Mouse (Mus musculus): ENCODE measurements around the gene Cnot2. TPM values are rescaled to one million over a fixed set of nuclear protein-coding genes. Genes with fewer than 3 reads are reported as not detected.
A peak's percentile ranks its signal among the peaks of the same experiment; 100 is the strongest.
"Not testable (repeated sequence)": the region's sequence is repeated elsewhere in the genome, so short reads cannot be mapped to it uniquely, and the experiment has no call there.

Gene Cnot2
- polyA plus RNA-seq, 1 experiment from 2014 or later: 121 TPM

DNA sequence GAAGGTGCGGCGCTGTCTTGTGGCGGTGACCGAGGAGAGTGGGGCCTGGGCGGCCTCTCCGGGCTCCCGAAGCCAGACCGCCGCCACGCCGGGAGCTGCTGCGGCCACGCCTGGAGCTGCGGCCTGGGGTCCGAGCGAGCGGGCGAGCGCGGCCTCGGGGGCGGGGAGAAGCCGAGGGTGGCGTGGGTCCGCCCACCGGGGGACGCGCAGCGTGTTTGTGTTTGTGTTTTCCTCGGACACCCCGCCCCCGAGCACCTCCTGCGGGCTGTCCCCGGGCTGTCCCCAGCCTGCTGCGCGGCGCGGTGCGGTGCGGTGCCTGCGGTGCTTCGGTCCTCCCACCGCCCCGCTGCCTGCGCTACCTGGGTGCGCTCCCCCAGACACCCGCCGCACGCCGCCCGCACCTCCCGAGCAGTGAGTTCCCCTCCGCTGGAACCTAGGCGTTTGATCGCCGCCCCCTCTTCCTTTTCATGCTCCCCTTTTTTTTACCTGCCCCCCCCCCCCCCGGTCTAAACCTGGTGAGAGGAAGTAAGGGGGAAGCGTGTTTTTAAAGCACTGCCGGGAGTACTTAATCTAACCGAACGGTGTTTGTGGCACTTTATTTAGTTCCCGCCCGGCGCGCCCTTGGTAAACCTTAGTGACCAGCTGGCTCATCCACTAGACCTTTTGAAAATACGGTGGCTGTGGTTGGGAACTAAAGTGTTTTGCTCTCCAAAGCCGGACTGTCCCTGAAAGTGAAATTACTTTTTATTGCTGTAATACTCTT lies 589 bp upstream of the Cnot2 start:
- Histone ChIP-seq H3K27ac (ENCODE audit: low read depth, low read length) (peak overlapping the region; percentile 99), H3K4me3 (ENCODE audit: low read length) (peak overlapping the region; percentile 93), H3K9ac (ENCODE audit: low read depth, low read length) (peak overlapping the region; percentile 98), H3K9me3 (ENCODE audit: control insufficient read depth, low read length) (no peaks in the 10 kb centered on the region), H3K27me3 (ENCODE audit: control insufficient read depth, insufficient read depth, low read length) (no peaks in the 10 kb centered on the region), H3K4me2 (replicated peaks; ENCODE audit: low read depth, low read length) (peak overlapping the region; percentile 72), H3K4me1 (ENCODE audit: control insufficient read depth, insufficient read depth, low read length) (peaks cover 9% of the 10 kb centered on the region; the same call in 1 of the 2 replicates), H3K36me3 (ENCODE audit: control insufficient read depth, insufficient read depth, low read length) (no peaks in the 10 kb centered on the region; the same call in 1 of the 2 replicates)
- WGBS: 1% methylated on average over 63 of the region's 67 CpGs
- ATAC-seq (ENCODE audit: low FRiP score, low TSS enrichment): peak; percentile 90

DNA sequence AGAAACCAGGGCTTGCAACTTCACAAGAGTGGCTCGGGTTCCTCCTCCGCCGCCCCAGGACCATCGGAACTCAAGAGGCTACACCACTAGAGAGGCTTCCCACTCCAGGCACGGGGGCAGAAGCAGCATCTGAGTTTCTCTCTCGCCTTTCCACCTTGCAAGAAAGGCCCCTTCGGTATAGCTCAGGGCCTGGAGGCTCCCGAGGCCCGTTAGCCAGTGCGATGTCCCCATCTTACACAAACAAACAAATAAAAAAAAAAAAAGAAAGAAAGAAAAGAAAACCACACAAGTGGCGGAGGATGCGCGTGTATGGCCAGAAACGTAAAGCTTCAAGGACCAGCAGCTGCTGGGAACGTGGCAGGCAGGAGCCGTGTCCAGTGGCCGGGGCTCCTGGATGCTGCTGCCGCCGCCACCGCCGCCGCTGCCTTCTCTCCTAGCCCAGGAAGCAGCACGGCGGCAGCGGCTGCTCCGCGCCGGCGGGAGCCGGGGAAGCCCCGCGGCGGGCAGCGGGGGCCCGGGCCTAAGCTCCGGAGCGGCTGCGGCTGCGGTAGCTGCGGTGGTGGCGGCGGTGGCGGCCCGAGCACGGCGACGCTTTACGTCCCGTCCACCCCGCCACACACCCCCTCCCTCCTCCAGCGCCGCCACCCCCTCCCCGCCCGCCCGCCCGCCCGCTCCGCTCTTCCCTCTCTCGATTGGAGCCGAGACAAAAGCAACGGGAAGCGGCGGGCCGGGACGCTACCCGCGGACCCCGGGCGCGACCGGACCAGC lies 536 bp downstream of the Cnot2 start:
- H3K4me1 ChIP-seq (ENCODE audit: control insufficient read depth, insufficient read depth, low read length): peaks cover 9% of the 10 kb centered on the region; the same call in 1 of the 2 replicates
- peak overlapping the region; percentile 93 for H3K4me3 ChIP-seq (ENCODE audit: low read length)
- H3K27me3 ChIP-seq (ENCODE audit: control insufficient read depth, insufficient read depth, low read length): no peaks in the 10 kb centered on the region
- no peaks in the 10 kb centered on the region; the same call in 1 of the 2 replicates for H3K36me3 ChIP-seq (ENCODE audit: control insufficient read depth, insufficient read depth, low read length)
- H3K4me2 ChIP-seq (replicated peaks; ENCODE audit: low read depth, low read length): peak overlapping the region; percentile 72
- under 1% methylated on average over 35 of the region's 71 CpGs for WGBS
- H3K9ac ChIP-seq (ENCODE audit: low read depth, low read length): peak overlapping the region; percentile 98
- ATAC-seq (ENCODE audit: low FRiP score, low TSS enrichment): peak; percentile 70
- H3K9me3 ChIP-seq (ENCODE audit: control insufficient read depth, low read length): no peaks in the 10 kb centered on the region
- H3K27ac ChIP-seq (ENCODE audit: low read depth, low read length): peak overlapping the region; percentile 99

DNA sequence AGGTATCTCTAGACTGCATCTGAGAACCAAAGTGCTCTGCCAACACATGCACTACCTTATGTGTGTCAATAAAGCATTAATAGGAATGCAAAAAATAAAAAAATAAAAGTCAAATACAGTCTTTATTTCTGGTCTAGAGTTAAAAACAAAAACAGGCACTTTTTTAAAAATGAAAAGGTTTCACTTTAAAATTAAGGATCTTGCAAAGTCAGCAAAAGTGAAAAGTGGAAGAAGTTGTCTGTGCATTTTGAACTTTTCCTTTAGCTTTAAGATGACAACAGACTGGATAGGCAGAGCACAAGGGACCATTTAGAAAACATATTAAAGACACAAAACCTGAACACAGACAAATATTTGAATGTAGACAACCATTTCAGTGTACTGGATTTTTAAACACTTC lies 1.8 kb downstream of the Cnot2 start:
- ATAC-seq (ENCODE audit: low FRiP score, low TSS enrichment): no peak
- no peaks in the 10 kb centered on the region for H3K27me3 ChIP-seq (ENCODE audit: control insufficient read depth, insufficient read depth, low read length)
- H3K4me3 ChIP-seq (ENCODE audit: low read length): peak overlapping the region; percentile 93; the same call in 1 of the 2 replicates
- H3K4me1 ChIP-seq (ENCODE audit: control insufficient read depth, insufficient read depth, low read length): peaks cover 9% of the 10 kb centered on the region; the same call in 1 of the 2 replicates
- peak overlapping the region; percentile 60 for H3K4me2 ChIP-seq (replicated peaks; ENCODE audit: low read depth, low read length)
- H3K27ac ChIP-seq (ENCODE audit: low read depth, low read length): no peak overlapping the region
- H3K9me3 ChIP-seq (ENCODE audit: control insufficient read depth, low read length): no peaks in the 10 kb centered on the region
- H3K36me3 ChIP-seq (ENCODE audit: control insufficient read depth, insufficient read depth, low read length): no peaks in the 10 kb centered on the region
- no peak overlapping the region for H3K9ac ChIP-seq (ENCODE audit: low read depth, low read length)

DNA sequence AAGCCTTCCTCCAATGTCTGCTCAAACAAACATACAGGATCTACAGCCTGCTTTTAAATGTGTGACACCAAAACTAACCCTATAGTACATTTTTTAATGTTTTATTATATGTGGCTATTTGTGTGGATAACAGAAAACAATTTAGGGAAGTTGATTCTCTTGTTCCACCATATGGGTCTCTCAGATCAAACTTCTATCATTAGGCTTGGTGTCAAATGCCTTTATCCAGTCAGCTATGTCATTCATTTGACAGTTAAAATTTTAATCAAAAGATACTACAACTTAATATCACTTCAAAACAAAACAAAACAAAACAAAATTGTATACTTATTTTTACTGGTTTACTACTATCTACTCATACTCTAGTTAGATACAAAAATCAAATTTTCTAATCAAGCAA lies 2.9 kb downstream of the Cnot2 start:
- ATAC-seq (ENCODE audit: low FRiP score, low TSS enrichment): no peak

DNA sequence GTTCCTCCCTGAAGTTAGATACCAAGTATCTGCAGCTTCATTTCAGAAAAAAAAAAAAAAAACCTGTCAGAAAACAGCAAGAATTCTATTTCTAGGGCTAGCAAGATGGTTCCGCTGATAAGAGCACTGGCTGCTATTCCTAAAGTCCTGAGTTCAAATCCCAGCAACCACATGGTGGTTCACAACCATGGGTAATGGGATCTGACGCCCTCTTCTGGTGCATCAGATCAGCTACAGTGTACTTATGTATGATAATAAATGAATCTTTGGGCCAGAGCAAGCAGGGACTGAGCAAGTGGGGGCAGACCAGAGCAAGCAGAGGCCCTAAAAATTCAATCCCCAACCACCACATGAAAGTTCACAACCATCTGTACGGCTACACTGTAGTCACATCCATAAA lies 4.1 kb downstream of the Cnot2 start:
- H3K36me3 ChIP-seq (ENCODE audit: control insufficient read depth, insufficient read depth, low read length): no peaks in the 10 kb centered on the region
- H3K4me2 ChIP-seq (replicated peaks; ENCODE audit: low read depth, low read length): no peak overlapping the region
- WGBS: 90% methylated on average over 3 of the region's 3 CpGs
- no peak for ATAC-seq (ENCODE audit: low FRiP score, low TSS enrichment)
- no peak overlapping the region for H3K27ac ChIP-seq (ENCODE audit: low read depth, low read length)
- 0 out of 2 replicates have a peak, but pooled peaks cover 2% of the 10 kb centered on the region for H3K4me1 ChIP-seq (ENCODE audit: control insufficient read depth, insufficient read depth, low read length)
- H3K27me3 ChIP-seq (ENCODE audit: control insufficient read depth, insufficient read depth, low read length): no peaks in the 10 kb centered on the region
- H3K9me3 ChIP-seq (ENCODE audit: control insufficient read depth, low read length): no peaks in the 10 kb centered on the region
- H3K9ac ChIP-seq (ENCODE audit: low read depth, low read length): no peak overlapping the region
- no peak overlapping the region for H3K4me3 ChIP-seq (ENCODE audit: low read length)

More for the DNA sequence above, 2.9 kb downstream of the Cnot2 start:
- Histone ChIP-seq H3K27me3 (ENCODE audit: control insufficient read depth, insufficient read depth, low read length) (no peaks in the 10 kb centered on the region), H3K4me3 (ENCODE audit: low read length) (no peak overlapping the region), H3K27ac (ENCODE audit: low read depth, low read length) (no peak overlapping the region), H3K4me2 (replicated peaks; ENCODE audit: low read depth, low read length) (no peak overlapping the region), H3K4me1 (ENCODE audit: control insufficient read depth, insufficient read depth, low read length) (peaks cover 9% of the 10 kb centered on the region; the same call in 1 of the 2 replicates), H3K9ac (ENCODE audit: low read depth, low read length) (no peak overlapping the region), H3K9me3 (ENCODE audit: control insufficient read depth, low read length) (no peaks in the 10 kb centered on the region), H3K36me3 (ENCODE audit: control insufficient read depth, insufficient read depth, low read length) (no peaks in the 10 kb centered on the region)

DNA sequence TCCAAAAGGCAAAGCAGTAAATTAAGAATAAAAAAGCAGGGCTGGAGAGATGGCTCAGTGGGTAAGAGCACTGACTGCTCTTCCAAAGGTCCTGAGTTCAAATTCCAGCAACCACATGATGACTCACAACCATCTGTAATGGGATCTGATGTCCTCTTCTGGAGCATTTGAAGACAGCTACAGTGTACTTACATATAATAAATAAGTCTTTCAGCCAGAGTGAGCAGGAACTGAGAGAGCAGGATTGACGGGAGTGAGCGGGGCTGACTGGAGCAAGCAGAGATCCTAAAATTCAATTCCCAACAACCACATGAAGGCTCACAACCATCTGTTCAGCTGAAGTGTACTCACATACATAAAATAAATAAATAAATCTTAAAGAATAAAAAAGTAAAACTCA lies 5.2 kb downstream of the Cnot2 start:
- not testable (repeated sequence) for H3K36me3 ChIP-seq (ENCODE audit: control insufficient read depth, insufficient read depth, low read length); H3K27ac ChIP-seq (ENCODE audit: low read depth, low read length); H3K9ac ChIP-seq (ENCODE audit: low read depth, low read length); H3K4me3 ChIP-seq (ENCODE audit: low read length); H3K4me2 ChIP-seq (replicated peaks; ENCODE audit: low read depth, low read length); H3K9me3 ChIP-seq (ENCODE audit: control insufficient read depth, low read length); ATAC-seq (ENCODE audit: low FRiP score, low TSS enrichment); H3K4me1 ChIP-seq (ENCODE audit: control insufficient read depth, insufficient read depth, low read length); H3K27me3 ChIP-seq (ENCODE audit: control insufficient read depth, insufficient read depth, low read length)
- 80% methylated on average over 2 of the region's 2 CpGs for WGBS

DNA sequence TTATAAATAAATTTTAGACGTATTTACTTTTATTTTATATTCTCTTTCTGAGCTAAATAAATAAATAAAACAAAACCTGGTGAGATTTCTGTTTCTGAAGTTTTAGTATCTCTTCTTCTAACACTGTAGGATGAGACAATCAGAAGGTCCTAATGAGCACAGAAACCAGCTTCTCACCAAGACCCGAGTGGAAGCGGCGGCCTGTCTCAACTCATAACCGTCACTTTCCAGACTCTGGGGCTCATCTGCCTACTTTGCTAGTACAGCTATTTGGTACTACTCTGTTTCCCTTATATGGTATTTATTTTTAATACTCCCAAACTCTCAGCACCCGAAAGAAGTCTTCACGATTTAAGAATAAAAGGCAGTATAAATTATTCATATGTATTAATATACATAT lies 10.8 kb downstream of the Cnot2 start:
- no peak for ATAC-seq (ENCODE audit: low FRiP score, low TSS enrichment)
- H3K36me3 ChIP-seq (ENCODE audit: control insufficient read depth, insufficient read depth, low read length): no peaks in the 10 kb centered on the region
- 90% methylated on average over 7 of the region's 7 CpGs for WGBS
- H3K4me1 ChIP-seq (ENCODE audit: control insufficient read depth, insufficient read depth, low read length): no peaks in the 10 kb centered on the region
- no peak overlapping the region for H3K27ac ChIP-seq (ENCODE audit: low read depth, low read length)
- H3K9me3 ChIP-seq (ENCODE audit: control insufficient read depth, low read length): no peaks in the 10 kb centered on the region
- H3K4me3 ChIP-seq (ENCODE audit: low read length): no peak overlapping the region
- no peak overlapping the region for H3K9ac ChIP-seq (ENCODE audit: low read depth, low read length)
- H3K4me2 ChIP-seq (replicated peaks; ENCODE audit: low read depth, low read length): no peak overlapping the region
- H3K27me3 ChIP-seq (ENCODE audit: control insufficient read depth, insufficient read depth, low read length): no peaks in the 10 kb centered on the region

DNA sequence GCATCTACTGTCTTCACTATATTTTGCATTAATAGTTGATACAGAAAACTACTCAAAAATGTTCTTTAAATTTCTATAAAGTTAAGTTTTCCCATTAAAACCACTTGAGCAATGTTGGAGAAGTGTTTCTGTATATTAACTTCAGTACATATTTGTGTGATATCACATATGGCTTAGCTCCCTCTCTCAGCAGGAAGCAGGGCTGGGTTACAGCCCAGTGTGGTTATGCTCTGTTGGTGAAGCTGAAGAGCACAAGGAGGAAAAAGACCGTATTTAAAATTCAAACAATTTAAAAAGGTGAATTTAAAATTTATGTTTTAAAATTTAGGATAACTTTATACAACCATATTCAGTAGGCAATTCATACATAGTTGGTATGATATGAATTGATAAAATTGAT lies 12.8 kb downstream of the Cnot2 start:
- Histone ChIP-seq H3K4me3 (ENCODE audit: low read length) (no peak overlapping the region), H3K4me2 (replicated peaks; ENCODE audit: low read depth, low read length) (no peak overlapping the region), H3K27me3 (ENCODE audit: control insufficient read depth, insufficient read depth, low read length) (no peaks in the 10 kb centered on the region), H3K27ac (ENCODE audit: low read depth, low read length) (no peak overlapping the region), H3K36me3 (ENCODE audit: control insufficient read depth, insufficient read depth, low read length) (no peaks in the 10 kb centered on the region), H3K9ac (ENCODE audit: low read depth, low read length) (no peak overlapping the region), H3K9me3 (ENCODE audit: control insufficient read depth, low read length) (no peaks in the 10 kb centered on the region), H3K4me1 (ENCODE audit: control insufficient read depth, insufficient read depth, low read length) (no peaks in the 10 kb centered on the region)
- 63% methylated on average over 1 of the region's 1 CpGs for WGBS
- no peak for ATAC-seq (ENCODE audit: low FRiP score, low TSS enrichment)
